Mouse (Mus musculus): ENCODE measurements around the gene Gnptg. TPM values are rescaled to one million over a fixed set of nuclear protein-coding genes. Genes with fewer than 3 reads are reported as not detected.
"Not testable (repeated sequence)": the region's sequence is repeated elsewhere in the genome, so short reads cannot be mapped to it uniquely, and the experiment has no call there.

Gene Gnptg
- polyA plus RNA-seq, 1 experiment from 2014 or later, result 114 TPM

GRCm38 (mm10) chr17:25248033-25248750 lies 8.3 kb upstream of the Gnptg start:
- 81% methylated on average over 18 of the region's 18 CpGs for WGBS
- Histone ChIP-seq H3K9me3 (ENCODE audit: control insufficient read depth, low read length) (no peaks in the 10 kb centered on the region), H3K9ac (ENCODE audit: low read depth, low read length) (no peak overlapping the region)

DNA sequence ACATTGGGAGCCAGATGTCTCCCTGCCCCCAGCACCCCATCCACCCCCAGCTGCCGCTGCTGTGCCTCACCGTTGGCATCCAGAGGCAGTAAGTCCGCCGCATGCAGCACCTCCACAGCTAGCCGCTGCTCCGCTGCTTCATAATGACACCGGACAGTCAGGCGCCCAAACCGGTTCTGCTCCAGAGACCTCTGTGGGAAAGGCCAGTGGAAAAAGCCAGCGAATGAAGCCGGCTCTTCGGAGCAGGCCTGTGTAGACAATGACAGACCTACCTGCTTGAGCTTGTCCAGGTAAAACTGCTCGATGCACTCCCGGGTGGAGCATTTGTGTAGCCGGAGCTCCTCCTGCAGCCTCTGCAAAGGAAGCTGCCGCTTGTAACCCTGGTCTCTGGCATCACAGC lies 4.3 kb upstream of the Gnptg start:
- H3K27ac ChIP-seq (ENCODE audit: low read depth, low read length), result no peak overlapping the region
- peaks cover 13% of the 10 kb centered on the region for H3K4me1 ChIP-seq (ENCODE audit: control insufficient read depth, insufficient read depth, low read depth, low read length)
- H3K9ac ChIP-seq (ENCODE audit: low read depth, low read length), result no peak overlapping the region
- 88% methylated on average over 16 of the region's 16 CpGs for WGBS
- no peaks in the 10 kb centered on the region for H3K27me3 ChIP-seq (replicated peaks; ENCODE audit: control insufficient read depth, insufficient read depth, low read length)
- H3K4me2 ChIP-seq (ENCODE audit: low read length), result no peak overlapping the region
- no peak overlapping the region for H3K4me3 ChIP-seq (ENCODE audit: low read length)
- ATAC-seq, result no peak
- peaks cover 18% of the 10 kb centered on the region for H3K36me3 ChIP-seq (ENCODE audit: control insufficient read depth, insufficient read depth, low read length)
- no peaks in the 10 kb centered on the region for H3K9me3 ChIP-seq (ENCODE audit: control insufficient read depth, low read length)

More at GRCm38 (mm10) chr17:25248033-25248750, 8.3 kb upstream of the Gnptg start:
- Histone ChIP-seq H3K4me3 (ENCODE audit: low read length) (no peak overlapping the region), H3K36me3 (ENCODE audit: control insufficient read depth, insufficient read depth, low read length) (peaks cover 6% of the 10 kb centered on the region), H3K27me3 (replicated peaks; ENCODE audit: control insufficient read depth, insufficient read depth, low read length) (no peaks in the 10 kb centered on the region), H3K4me2 (ENCODE audit: low read length) (no peak overlapping the region), H3K4me1 (ENCODE audit: control insufficient read depth, insufficient read depth, low read depth, low read length) (peaks cover 10% of the 10 kb centered on the region), H3K27ac (ENCODE audit: low read depth, low read length) (no peak overlapping the region)
- no peak for ATAC-seq

DNA sequence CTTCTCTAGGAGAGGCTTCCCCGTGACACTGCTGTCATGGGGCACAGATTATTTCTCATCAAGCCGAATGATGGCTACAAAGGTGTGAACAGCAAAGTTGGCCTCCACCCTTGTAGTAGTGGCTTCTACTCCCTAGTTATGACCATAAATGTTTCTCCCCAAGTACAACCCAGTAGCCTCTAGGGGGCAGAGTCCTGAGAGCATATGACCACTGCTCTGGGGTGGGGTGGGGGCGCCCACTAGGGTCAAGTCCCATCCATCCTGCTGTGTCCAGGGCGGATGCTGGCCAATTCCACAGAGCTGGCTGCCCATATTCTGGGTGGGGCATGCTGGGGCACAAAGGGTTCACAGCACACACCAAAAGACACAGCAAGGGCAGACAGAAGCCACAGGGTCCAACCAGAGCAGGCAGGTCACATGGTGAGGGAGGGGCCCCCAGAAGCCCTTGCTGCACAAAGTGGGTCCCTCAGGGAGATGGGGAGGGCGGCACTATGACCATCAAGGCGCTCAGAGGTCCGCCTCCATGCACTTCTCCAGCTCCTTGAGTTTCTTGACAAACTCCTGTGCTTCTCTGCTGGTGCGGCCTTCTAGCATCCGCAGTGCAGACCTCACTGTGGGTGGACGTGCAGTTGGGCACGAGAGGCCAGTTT lies 3.3 kb upstream of the Gnptg start:
- Histone ChIP-seq H3K4me1 (ENCODE audit: control insufficient read depth, insufficient read depth, low read depth, low read length) (peaks cover 17% of the 10 kb centered on the region), H3K4me2 (ENCODE audit: low read length) (no peak overlapping the region), H3K9me3 (ENCODE audit: control insufficient read depth, low read length) (no peaks in the 10 kb centered on the region), H3K4me3 (ENCODE audit: low read length) (no peak overlapping the region), H3K9ac (ENCODE audit: low read depth, low read length) (no peak overlapping the region), H3K27me3 (replicated peaks; ENCODE audit: control insufficient read depth, insufficient read depth, low read length) (no peaks in the 10 kb centered on the region), H3K36me3 (ENCODE audit: control insufficient read depth, insufficient read depth, low read length) (peaks cover 18% of the 10 kb centered on the region), H3K27ac (ENCODE audit: low read depth, low read length) (no peak overlapping the region)
- WGBS, result 87% methylated on average over 11 of the region's 11 CpGs
- ATAC-seq, result no peak

DNA sequence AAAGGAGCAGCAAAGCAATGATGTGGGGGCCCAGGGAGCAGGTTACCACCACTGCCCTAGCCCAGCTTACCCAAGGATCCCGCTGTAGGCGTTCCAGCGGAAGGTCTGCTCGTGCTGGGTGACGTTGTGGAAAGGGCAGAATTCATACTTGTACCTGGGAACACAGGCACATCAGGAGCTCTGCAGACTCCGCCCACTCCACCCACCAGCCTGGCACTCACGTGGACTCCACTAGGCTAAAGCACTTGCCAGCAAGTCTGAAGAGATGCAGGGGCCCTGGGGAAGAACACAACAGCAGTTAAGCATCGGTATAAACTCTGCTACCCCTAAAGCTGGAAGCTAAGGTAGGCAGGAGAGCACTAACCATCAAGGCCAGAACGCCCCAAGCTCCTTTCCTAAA lies 4.3 kb downstream of the Gnptg start:
- H3K27me3 ChIP-seq (replicated peaks; ENCODE audit: control insufficient read depth, insufficient read depth, low read length), result no peaks in the 10 kb centered on the region
- 86% methylated on average over 9 of the region's 9 CpGs for WGBS
- no peak overlapping the region for H3K4me2 ChIP-seq (ENCODE audit: low read length)
- no peak overlapping the region for H3K9ac ChIP-seq (ENCODE audit: low read depth, low read length)
- no peak overlapping the region for H3K27ac ChIP-seq (ENCODE audit: low read depth, low read length)
- peaks cover 7% of the 10 kb centered on the region for H3K4me1 ChIP-seq (ENCODE audit: control insufficient read depth, insufficient read depth, low read depth, low read length)
- H3K36me3 ChIP-seq (ENCODE audit: control insufficient read depth, insufficient read depth, low read length), result peaks cover 20% of the 10 kb centered on the region
- H3K4me3 ChIP-seq (ENCODE audit: low read length), result no peak overlapping the region
- H3K9me3 ChIP-seq (ENCODE audit: control insufficient read depth, low read length), result no peaks in the 10 kb centered on the region
- no peak for ATAC-seq

- peak; percentile 84 for ATAC-seq
- 93% methylated on average over 6 of the region's 11 CpGs for WGBS
- not testable (repeated sequence) for H3K9me3 ChIP-seq (ENCODE audit: control insufficient read depth, low read length); H3K27me3 ChIP-seq (replicated peaks; ENCODE audit: control insufficient read depth, insufficient read depth, low read length); H3K4me3 ChIP-seq (ENCODE audit: low read length); H3K27ac ChIP-seq (ENCODE audit: low read depth, low read length); H3K9ac ChIP-seq (ENCODE audit: low read depth, low read length); H3K4me1 ChIP-seq (ENCODE audit: control insufficient read depth, insufficient read depth, low read depth, low read length); H3K4me2 ChIP-seq (ENCODE audit: low read length)
- H3K36me3 ChIP-seq (ENCODE audit: control insufficient read depth, insufficient read depth, low read length), result peaks cover 15% of the 10 kb centered on the region
Measured at GRCm38 (mm10) chr17:25231621-25232020, 8.3 kb downstream of the Gnptg start.

- WGBS, result 84% methylated on average over 3 of the region's 3 CpGs
- Histone ChIP-seq H3K9me3 (ENCODE audit: control insufficient read depth, low read length) (no peaks in the 10 kb centered on the region), H3K27me3 (replicated peaks; ENCODE audit: control insufficient read depth, insufficient read depth, low read length) (no peaks in the 10 kb centered on the region), H3K36me3 (ENCODE audit: control insufficient read depth, insufficient read depth, low read length) (peaks cover 15% of the 10 kb centered on the region), H3K4me3 (ENCODE audit: low read length) (no peak overlapping the region), H3K27ac (ENCODE audit: low read depth, low read length) (no peak overlapping the region), H3K4me2 (ENCODE audit: low read length) (no peak overlapping the region), H3K9ac (ENCODE audit: low read depth, low read length) (no peak overlapping the region), H3K4me1 (ENCODE audit: control insufficient read depth, insufficient read depth, low read depth, low read length) (no peaks in the 10 kb centered on the region)
- ATAC-seq, result no peak
Measured at GRCm38 (mm10) chr17:25230700-25231099, 9.2 kb downstream of the Gnptg start.

DNA sequence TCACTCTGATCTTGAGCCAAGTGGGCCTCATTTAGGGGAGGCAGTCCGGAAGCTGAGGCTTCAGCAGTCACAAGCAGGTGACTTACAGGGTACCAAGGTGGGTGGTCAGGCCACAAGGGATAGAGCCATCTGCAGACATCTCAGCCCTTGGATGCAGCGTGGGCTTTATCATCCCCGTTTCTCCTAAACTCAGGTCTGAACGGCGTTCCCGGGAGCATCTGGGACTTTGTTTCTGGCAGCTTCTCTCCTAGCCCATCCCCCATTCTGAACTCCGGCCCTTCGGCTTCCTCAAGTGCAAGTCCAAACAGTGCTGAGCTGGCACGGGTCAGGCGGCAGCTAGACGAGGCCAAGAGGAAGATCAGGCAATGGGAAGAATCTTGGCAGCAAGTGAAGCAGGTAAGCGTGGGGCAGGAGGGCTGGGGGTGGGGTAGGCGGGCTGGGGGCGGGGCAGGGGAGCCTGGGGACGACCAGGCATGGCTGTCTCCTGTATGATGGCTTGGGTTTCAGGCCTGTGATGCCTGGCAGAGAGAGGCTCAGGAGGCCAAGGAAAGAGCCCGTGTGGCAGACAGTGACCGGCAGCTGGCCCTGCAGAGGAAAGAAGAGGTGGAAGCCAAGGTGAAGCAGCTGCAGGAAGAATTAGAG lies 9.8 kb downstream of the Gnptg start:
- H3K27ac ChIP-seq (ENCODE audit: low read depth, low read length); H3K27me3 ChIP-seq (replicated peaks; ENCODE audit: control insufficient read depth, insufficient read depth, low read length); H3K9ac ChIP-seq (ENCODE audit: low read depth, low read length); H3K4me3 ChIP-seq (ENCODE audit: low read length); H3K9me3 ChIP-seq (ENCODE audit: control insufficient read depth, low read length); H3K4me2 ChIP-seq (ENCODE audit: low read length); H3K4me1 ChIP-seq (ENCODE audit: control insufficient read depth, insufficient read depth, low read depth, low read length): not testable (repeated sequence)
- H3K36me3 ChIP-seq (ENCODE audit: control insufficient read depth, insufficient read depth, low read length), result peaks cover 15% of the 10 kb centered on the region
- WGBS, result 77% methylated on average over 13 of the region's 17 CpGs
- ATAC-seq, result peak; percentile 69; the same call in 1 of the 2 replicates

DNA sequence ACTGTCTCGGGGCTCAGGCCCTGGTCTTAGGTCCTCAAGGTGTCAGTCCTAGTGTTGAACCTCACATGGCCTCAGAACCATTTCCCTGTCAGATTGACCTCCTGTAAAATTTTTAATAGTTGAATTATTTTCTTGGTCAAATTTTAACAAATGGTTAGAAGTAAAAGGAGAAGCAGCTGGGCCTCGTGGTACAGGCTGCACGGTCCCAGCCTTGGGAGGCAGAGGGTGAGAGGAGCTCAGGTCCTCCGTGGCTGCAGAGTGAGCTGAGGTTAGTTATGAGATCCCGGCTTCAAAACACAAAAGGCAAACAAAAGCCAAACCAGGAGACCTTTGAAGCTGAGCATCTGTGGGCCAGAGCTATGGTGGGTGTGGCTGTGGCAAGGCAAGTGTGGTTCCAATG lies 11.9 kb downstream of the Gnptg start:
- H3K27ac ChIP-seq (ENCODE audit: low read depth, low read length), result no peak overlapping the region
- no peak overlapping the region for H3K4me2 ChIP-seq (ENCODE audit: low read length)
- no peaks in the 10 kb centered on the region for H3K4me1 ChIP-seq (ENCODE audit: control insufficient read depth, insufficient read depth, low read depth, low read length)
- WGBS, result 88% methylated on average over 5 of the region's 5 CpGs
- H3K9me3 ChIP-seq (ENCODE audit: control insufficient read depth, low read length), result no peaks in the 10 kb centered on the region
- H3K36me3 ChIP-seq (ENCODE audit: control insufficient read depth, insufficient read depth, low read length), result peaks cover 6% of the 10 kb centered on the region
- H3K27me3 ChIP-seq (replicated peaks; ENCODE audit: control insufficient read depth, insufficient read depth, low read length), result no peaks in the 10 kb centered on the region
- no peak for ATAC-seq
- H3K9ac ChIP-seq (ENCODE audit: low read depth, low read length), result no peak overlapping the region
- no peak overlapping the region for H3K4me3 ChIP-seq (ENCODE audit: low read length)

- 98% methylated on average over 4 of the region's 4 CpGs for WGBS
- no peak overlapping the region for H3K4me2 ChIP-seq (ENCODE audit: low read length)
- no peaks in the 10 kb centered on the region for H3K27me3 ChIP-seq (replicated peaks; ENCODE audit: control insufficient read depth, insufficient read depth, low read length)
- H3K36me3 ChIP-seq (ENCODE audit: control insufficient read depth, insufficient read depth, low read length), result no peaks in the 10 kb centered on the region
- no peak overlapping the region for H3K4me3 ChIP-seq (ENCODE audit: low read length)
- no peak for ATAC-seq
- no peaks in the 10 kb centered on the region for H3K9me3 ChIP-seq (ENCODE audit: control insufficient read depth, low read length)
- peaks cover 9% of the 10 kb centered on the region for H3K4me1 ChIP-seq (ENCODE audit: control insufficient read depth, insufficient read depth, low read depth, low read length)
- H3K27ac ChIP-seq (ENCODE audit: low read depth, low read length), result no peak overlapping the region
- H3K9ac ChIP-seq (ENCODE audit: low read depth, low read length), result no peak overlapping the region
Measured at GRCm38 (mm10) chr17:25225659-25226058, 14.3 kb downstream of the Gnptg start.
